Mouse (Mus musculus) ES-Bruce4 (cell line): ENCODE results near the gene Diaph2. TPM values are rescaled to one million over a fixed set of nuclear protein-coding genes. Genes with fewer than 3 reads are reported as not detected.
"Not testable (repeated sequence)": the region's sequence is repeated elsewhere in the genome, so short reads cannot be mapped to it uniquely, and the experiment has no call there.

Experiments used
- H3K27ac ChIP-seq: 2 replicates; pipeline ENCODE4 v1.5.1; 2012; ENCODE audit warnings: low read length, inconsistent platforms; ENCODE audit not compliant: insufficient read depth
- H3K27me3 ChIP-seq: 2 replicates; pipeline ENCODE4 v1.6.1; 2012; ENCODE audit warnings: mild to moderate bottlenecking, low read length, inconsistent platforms; ENCODE audit not compliant: control insufficient read depth, poor library complexity, insufficient read depth, severe bottlenecking
- H3K36me3 ChIP-seq: 2 replicates; pipeline ENCODE4 v1.6.1; 2012; ENCODE audit warnings: inconsistent platforms, mild to moderate bottlenecking, low read length, moderate library complexity; ENCODE audit not compliant: control insufficient read depth, poor library complexity, insufficient read depth, severe bottlenecking
- H3K4me1 ChIP-seq: one replicate; pipeline ENCODE4 v1.8.1; 2011; ENCODE audit warnings: low read length; ENCODE audit not compliant: control insufficient read depth, insufficient read depth
- H3K4me3 ChIP-seq: 2 replicates; pipeline ENCODE4 v1.5.1; 2011; ENCODE audit warnings: low read depth, mild to moderate bottlenecking, low read length
- H3K9ac ChIP-seq: 2 replicates; pipeline ENCODE4 v1.6.1; 2012; ENCODE audit warnings: low read depth, mild to moderate bottlenecking, inconsistent platforms; ENCODE audit not compliant: poor library complexity, severe bottlenecking
- H3K9me3 ChIP-seq: replicated peaks from 2 replicates; pipeline ENCODE4 v1.6.1; 2012; ENCODE audit warnings: mild to moderate bottlenecking, low read length, inconsistent platforms; ENCODE audit not compliant: control insufficient read depth, poor library complexity, insufficient read depth, severe bottlenecking
- CTCF ChIP-seq: IDR thresholded peaks from one replicate; pipeline ENCODE4 v1.8.1; 2011; ENCODE audit warnings: low read depth, low read length
- EP300 ChIP-seq: IDR thresholded peaks from 2 replicates; pipeline ENCODE4 v1.6.1; 2011; ENCODE audit warnings: low read depth, low read length; ENCODE audit not compliant: insufficient read depth
- POLR2A ChIP-seq: IDR thresholded peaks from one replicate; pipeline ENCODE4 v1.8.1; 2011; ENCODE audit warnings: low read length; ENCODE audit not compliant: insufficient read depth
- polyA plus RNA-seq: library from polyadenylated mRNA; stranded (reverse); fragments of >200 nt; gene quantifications from 2 replicates; pipeline ENCODE4 v1.2.4, GENCODE M21; 2011; ENCODE audit warnings: low read depth; ENCODE audit not compliant: missing spikeins, insufficient read depth, insufficient read length

The Diaph2 gene
- polyA plus RNA-seq, 1 experiment, result 26.3 TPM

GRCm38 (mm10) chrX:130350808-130351435 is 601.4 kb downstream of the Diaph2 start:
- Histone ChIP-seq H3K27ac (no peak overlapping the region), H3K9ac (no peak overlapping the region), H3K4me3 (no peak overlapping the region), H3K27me3 (no peaks in the 10 kb centered on the region), H3K9me3 (no peaks in the 10 kb centered on the region), H3K36me3 (no peaks in the 10 kb centered on the region), H3K4me1 (no peaks in the 10 kb centered on the region)
- TF ChIP-seq CTCF, result no peak
- no peak for TF ChIP-seq POLR2A
- no peak for TF ChIP-seq EP300

- H3K4me3 ChIP-seq, result no peak overlapping the region
- TF ChIP-seq EP300 (no peak), POLR2A (no peak), CTCF (no peak)
- H3K36me3 ChIP-seq, result no peaks in the 10 kb centered on the region
- H3K27me3 ChIP-seq, result no peaks in the 10 kb centered on the region
- H3K4me1 ChIP-seq, result no peaks in the 10 kb centered on the region
- H3K9me3 ChIP-seq, result no peaks in the 10 kb centered on the region
- no peak overlapping the region for H3K9ac ChIP-seq
- no peak overlapping the region for H3K27ac ChIP-seq
These were observed 601.9 kb downstream of the Diaph2 start for GRCm38 (mm10) chrX:130351480-130351879.

- Histone ChIP-seq H3K9me3 (no peaks in the 10 kb centered on the region), H3K36me3 (no peaks in the 10 kb centered on the region), H3K4me1 (no peaks in the 10 kb centered on the region), H3K9ac (no peak overlapping the region), H3K4me3 (no peak overlapping the region), H3K27ac (no peak overlapping the region), H3K27me3 (no peaks in the 10 kb centered on the region)
- TF ChIP-seq CTCF (no peak), POLR2A (no peak), EP300 (no peak)
These were observed 644.1 kb downstream of the Diaph2 start for GRCm38 (mm10) chrX:130393508-130394145.

- Histone ChIP-seq H3K27me3 (no peaks in the 10 kb centered on the region), H3K9ac (no peak overlapping the region), H3K9me3 (no peaks in the 10 kb centered on the region), H3K36me3 (no peaks in the 10 kb centered on the region), H3K27ac (no peak overlapping the region), H3K4me3 (no peak overlapping the region), H3K4me1 (no peaks in the 10 kb centered on the region)
- no peak for TF ChIP-seq EP300
- no peak for TF ChIP-seq CTCF
- no peak for TF ChIP-seq POLR2A
These were observed 653.7 kb downstream of the Diaph2 start for GRCm38 (mm10) chrX:130403214-130403613.

GRCm38 (mm10) chrX:130407471-130407870 is 657.9 kb downstream of the Diaph2 start:
- H3K4me3 ChIP-seq, H3K27me3 ChIP-seq, H3K9me3 ChIP-seq, H3K9ac ChIP-seq, H3K27ac ChIP-seq, H3K36me3 ChIP-seq, H3K4me1 ChIP-seq: not testable (repeated sequence)

- no peaks in the 10 kb centered on the region for H3K27me3 ChIP-seq
- H3K9ac ChIP-seq, result no peak overlapping the region
- TF ChIP-seq CTCF, result no peak
- TF ChIP-seq POLR2A, result no peak
- no peak for TF ChIP-seq EP300
- no peak overlapping the region for H3K27ac ChIP-seq
- no peaks in the 10 kb centered on the region for H3K4me1 ChIP-seq
- no peaks in the 10 kb centered on the region for H3K9me3 ChIP-seq
- H3K36me3 ChIP-seq, result no peaks in the 10 kb centered on the region
- no peak overlapping the region for H3K4me3 ChIP-seq
These were observed 659.4 kb downstream of the Diaph2 start for GRCm38 (mm10) chrX:130408985-130409384.
